Mouse (Mus musculus) embryonic stem cell, embryonic (primary cell): ENCODE results near the gene Prepl.

Experiments
- CTCF ChIA-PET, 4 experiments: fragments of 300-600 bp in 2 of 4; fragments of 350-600 bp in 2 of 4; sonication (Branson Sonifier 250); formaldehyde crosslinking; loops; one replicate each; lab custom pipeline; 2022; ENCODE audit warnings: inconsistent platforms in 2 of 4; lab: Charles Lee
- POLR2A ChIA-PET, 4 experiments: fragments of 300-600 bp in 2 of 4; fragments of 350-600 bp in 2 of 4; sonication (Branson Sonifier 250); formaldehyde crosslinking; loops; one replicate each; lab custom pipeline; 2022; ENCODE audit warnings: antibody characterized with exemption in 4 of 4, inconsistent platforms in 1 of 4; lab: Charles Lee

Gene Prepl

GRCm38 (mm10) chr17:85080781-85081180 lies 9.3 kb downstream of the Prepl start:
- POLR2A ChIA-PET: interaction anchor here in 2 of 4 experiments (1.2 to 1.5 kb wide), 3 partner anchors 10 to 98 kb away, joined by 3 to 5 read pairs (median 4); partner anchors contain the start of genes Camkmt (in 1 of the 2) and Prepl (in 1 of the 2)
- CTCF ChIA-PET: no interaction called here

- ChIA-PET POLR2A (interaction anchor here in 1 of 4 experiments (0.7 to 1.4 kb wide), 3 partner anchors 11 to 117 kb away, joined by 3 to 4 read pairs (median 4); partner anchors contain the start of genes Camkmt and Prepl), CTCF (no interaction called here)
Measured at GRCm38 (mm10) chr17:85079276-85079675, 10.8 kb downstream of the Prepl start.

- CTCF ChIA-PET: no interaction called here
- POLR2A ChIA-PET: interaction anchor here in 1 of 4 experiments (1.5 kb wide), 1 partner anchor 15 kb away, joined by 7 read pairs; the partner anchor contains the start of gene Prepl
Measured at GRCm38 (mm10) chr17:85074083-85074482, 16.0 kb downstream of the Prepl start.

GRCm38 (mm10) chr17:85073214-85073613 lies 16.8 kb downstream of the Prepl start:
- ChIA-PET POLR2A (interaction anchor here in 2 of 4 experiments (0.6 to 1.6 kb wide), 4 partner anchors 16 to 61 kb away, joined by 3 to 7 read pairs (median 4); partner anchors contain the start of genes Camkmt (in 1 of the 2) and Prepl (in 1 of the 2)), CTCF (no interaction called here)

GRCm38 (mm10) chr17:85072383-85072782 lies 17.7 kb downstream of the Prepl start:
- ChIA-PET POLR2A (interaction anchor here in 2 of 4 experiments (0.6 to 1.6 kb wide), 4 partner anchors 17 to 61 kb away, joined by 3 to 7 read pairs (median 4); partner anchors contain the start of genes Camkmt (in 1 of the 2) and Prepl (in 1 of the 2)), CTCF (no interaction called here)

- ChIA-PET POLR2A (interaction anchor here in 1 of 4 experiments (1.5 to 2.5 kb wide), 2 partner anchors 19 to 44 kb away, joined by 3 to 5 read pairs; partner anchors contain the start of genes Camkmt and Prepl), CTCF (interaction anchor here in 1 of 4 experiments (0.5 kb wide), 1 partner anchor 118 kb away, joined by 7 read pairs; no protein-coding TSS in a partner anchor)
Measured at GRCm38 (mm10) chr17:85071088-85071775, 18.8 kb downstream of the Prepl start.

GRCm38 (mm10) chr17:85070658-85071057 lies 19.4 kb downstream of the Prepl start:
- POLR2A ChIA-PET: interaction anchor here in 1 of 4 experiments (1.5 to 2.5 kb wide), 2 partner anchors 20 to 44 kb away, joined by 3 to 5 read pairs; partner anchors contain the start of genes Camkmt and Prepl
- CTCF ChIA-PET: no interaction called here

GRCm38 (mm10) chr17:85067331-85067730 lies 22.7 kb downstream of the Prepl start:
- ChIA-PET CTCF (no interaction called here), POLR2A (interaction anchor here in 1 of 4 experiments (0.7 to 1.1 kb wide), 2 partner anchors 10 to 12 kb away, joined by 3 to 4 read pairs; no protein-coding TSS in a partner anchor)

GRCm38 (mm10) chr17:85063560-85063959 lies 26.5 kb downstream of the Prepl start:
- ChIA-PET CTCF (interaction anchor here in 1 of 4 experiments (0.8 kb wide), 1 partner anchor 13 kb away, joined by 3 read pairs; no protein-coding TSS in a partner anchor), POLR2A (interaction anchor here in 1 of 4 experiments (2.0 kb wide), 1 partner anchor 27 kb away, joined by 10 read pairs; the partner anchor contains the start of genes Camkmt and Prepl)

- ChIA-PET CTCF (interaction anchor here in 1 of 4 experiments (1.3 kb wide), 1 partner anchor 14 kb away, joined by 3 read pairs; no protein-coding TSS in a partner anchor), POLR2A (interaction anchor here (0.6 to 1.6 kb wide), 6 partner anchors 9 to 581 kb away, joined by 3 to 8 read pairs (median 4); no protein-coding TSS in a partner anchor)
Measured at GRCm38 (mm10) chr17:85059136-85059535, 30.9 kb downstream of the Prepl start.

GRCm38 (mm10) chr17:85058276-85058675 lies 31.8 kb downstream of the Prepl start:
- POLR2A ChIA-PET: interaction anchor here in 1 of 4 experiments (1.6 kb wide), 1 partner anchor 11 kb away, joined by 8 read pairs; no protein-coding TSS in a partner anchor
- CTCF ChIA-PET: interaction anchor here in 1 of 4 experiments (1.3 kb wide), 1 partner anchor 13 kb away, joined by 3 read pairs; no protein-coding TSS in a partner anchor

GRCm38 (mm10) chr17:85048379-85048778 lies 41.7 kb downstream of the Prepl start:
- ChIA-PET POLR2A (interaction anchor here in 3 of 4 experiments (0.5 to 1.3 kb wide), 4 partner anchors 10 to 110 kb away, joined by 3 read pairs; no protein-coding TSS in a partner anchor), CTCF (no interaction called here)

GRCm38 (mm10) chr17:85045160-85045559 lies 44.9 kb downstream of the Prepl start:
- ChIA-PET POLR2A (interaction anchor here in 1 of 4 experiments (1.0 to 1.4 kb wide), 3 partner anchors 19 to 410 kb away, joined by 3 to 5 read pairs (median 3); no protein-coding TSS in a partner anchor), CTCF (interaction anchor here in 3 of 4 experiments (0.5 to 1.2 kb wide), 10 partner anchors 13 to 586 kb away, joined by 3 to 4 read pairs (median 3); no protein-coding TSS in a partner anchor)

- ChIA-PET CTCF (interaction anchor here in 3 of 4 experiments (0.9 to 1.2 kb wide), 4 partner anchors 14 to 207 kb away, joined by 3 to 4 read pairs (median 3); no protein-coding TSS in a partner anchor), POLR2A (interaction anchor here in 1 of 4 experiments (1.1 kb wide), 1 partner anchor 409 kb away, joined by 3 read pairs; no protein-coding TSS in a partner anchor)
Measured at GRCm38 (mm10) chr17:85044466-85044865, 45.6 kb downstream of the Prepl start.

- CTCF ChIA-PET: interaction anchor here in 1 of 4 experiments (0.6 kb wide), 1 partner anchor 9 kb away, joined by 3 read pairs; no protein-coding TSS in a partner anchor
- POLR2A ChIA-PET: interaction anchor here in 3 of 4 experiments (0.6 to 1.7 kb wide), 4 partner anchors 10 to 20 kb away, joined by 3 to 7 read pairs (median 4); no protein-coding TSS in a partner anchor
Measured at GRCm38 (mm10) chr17:85043404-85043816, 46.6 kb downstream of the Prepl start.

- ChIA-PET POLR2A (interaction anchor here in 1 of 4 experiments (1.0 to 1.7 kb wide), 3 partner anchors 12 to 31 kb away, joined by 3 to 7 read pairs (median 3); no protein-coding TSS in a partner anchor), CTCF (interaction anchor here in 1 of 4 experiments (0.5 kb wide), 1 partner anchor 19 kb away, joined by 8 read pairs; no protein-coding TSS in a partner anchor)
Measured at GRCm38 (mm10) chr17:85042419-85042818, 47.6 kb downstream of the Prepl start.

GRCm38 (mm10) chr17:85040913-85041312 lies 49.1 kb downstream of the Prepl start:
- POLR2A ChIA-PET: interaction anchor here in 2 of 4 experiments (0.6 to 1.1 kb wide), 2 partner anchors 18 to 50 kb away, joined by 3 to 4 read pairs; partner anchors contain the start of gene Camkmt (in 1 of the 2)
- CTCF ChIA-PET: interaction anchor here in 1 of 4 experiments (0.5 kb wide), 1 partner anchor 615 kb away, joined by 10 read pairs; no protein-coding TSS in a partner anchor
